Mouse (Mus musculus) layer of hippocampus, postnatal 36 days (tissue): Measurements from ENCODE around the gene Postn. TPM values are rescaled to one million over a fixed set of nuclear protein-coding genes. Genes with fewer than 3 reads are reported as not detected.

Source experiments
- DNase-seq, 2 experiments: peaks; one replicate each; pipeline ENCODE4 v3.0.0; 2022
- total RNA-seq, 2 experiments: library from RNA; stranded (reverse); gene quantifications; 2 replicates each; pipeline ENCODE4 v1.2.3; 2021

Postn gene
- total RNA-seq, 2 experiments from 2014 or later = 1.2 to 1.9 TPM

- no peak for DNase-seq
Measured at GRCm38 (mm10) chr3:54420189-54420928, 59.5 kb downstream of the Postn start.

GRCm38 (mm10) chr3:54420983-54421382, 60.1 kb downstream of the Postn start:
- DNase-seq = no peak

GRCm38 (mm10) chr3:54421666-54422065, 60.8 kb downstream of the Postn start:
- no peak for DNase-seq

- no peak for DNase-seq
Measured at GRCm38 (mm10) chr3:54424146-54424545, 63.2 kb downstream of the Postn start.

- no peak for DNase-seq
Measured at GRCm38 (mm10) chr3:54431663-54432062, 70.8 kb downstream of the Postn start.

- DNase-seq = no peak
Measured at GRCm38 (mm10) chr3:54432167-54432566, 71.3 kb downstream of the Postn start.

- DNase-seq = no peak
Measured at GRCm38 (mm10) chr3:54432605-54433004, 71.7 kb downstream of the Postn start.

GRCm38 (mm10) chr3:54434571-54434970, 73.7 kb downstream of the Postn start:
- no peak for DNase-seq

- DNase-seq = no peak
Measured at GRCm38 (mm10) chr3:54436373-54436964, 75.6 kb downstream of the Postn start.

Other genes starting within 250 kb of the Postn start
- 10 to 100 TPM; 57.0 to 67.5 TPM for gene Trpc4, start 205.1 kb upstream of the Postn start, total RNA-seq